Mouse (Mus musculus): ENCODE measurements around the gene Krt5. TPM values are rescaled to one million over a fixed set of nuclear protein-coding genes. Genes with fewer than 3 reads are reported as not detected.
"Not testable (repeated sequence)": the region's sequence is repeated elsewhere in the genome, so short reads cannot be mapped to it uniquely, and the experiment has no call there.

The Krt5 gene
- polyA plus RNA-seq, 1 experiment from 2014 or later, result 4.4 TPM

DNA sequence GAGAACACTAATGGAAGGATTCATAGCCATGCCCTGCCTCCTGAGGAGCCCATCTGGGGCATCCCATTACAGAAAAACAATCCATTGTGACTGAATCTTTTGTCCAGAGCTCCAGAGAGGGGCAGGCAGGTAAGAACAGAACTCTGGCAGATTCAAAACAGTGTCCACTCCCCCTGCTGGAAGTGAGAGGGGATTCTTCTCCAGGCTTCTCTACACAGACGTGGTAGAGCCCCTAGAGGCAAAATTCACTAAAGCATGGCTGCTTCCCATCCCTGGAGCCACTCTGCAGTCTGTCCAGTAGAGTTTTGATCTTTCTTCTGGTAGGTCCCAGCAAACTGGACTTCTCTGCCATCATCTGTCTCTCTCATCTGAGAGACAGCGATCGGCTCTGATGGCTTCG lies 8.6 kb downstream of the Krt5 start:
- H3K27ac ChIP-seq (ENCODE audit: low read length), result no peak overlapping the region
- WGBS, result 62% methylated on average over 4 of the region's 4 CpGs
- H3K27me3 ChIP-seq (ENCODE audit: control insufficient read depth, insufficient read depth, low read depth, low read length), result no peaks in the 10 kb centered on the region
- no peak for ATAC-seq (ENCODE audit: low read depth)
- H3K4me3 ChIP-seq (ENCODE audit: low read length), result no peak overlapping the region
- H3K9me3 ChIP-seq (ENCODE audit: control insufficient read depth, low read length), result no peaks in the 10 kb centered on the region
- H3K4me1 ChIP-seq (replicated peaks; ENCODE audit: control insufficient read depth, insufficient read depth, low read length), result no peaks in the 10 kb centered on the region
- no peak overlapping the region for H3K9ac ChIP-seq (ENCODE audit: low read length)
- H3K36me3 ChIP-seq (ENCODE audit: control insufficient read depth, insufficient read depth, low read length), result no peaks in the 10 kb centered on the region
- no peak overlapping the region for H3K4me2 ChIP-seq (ENCODE audit: low read depth, low read length)

DNA sequence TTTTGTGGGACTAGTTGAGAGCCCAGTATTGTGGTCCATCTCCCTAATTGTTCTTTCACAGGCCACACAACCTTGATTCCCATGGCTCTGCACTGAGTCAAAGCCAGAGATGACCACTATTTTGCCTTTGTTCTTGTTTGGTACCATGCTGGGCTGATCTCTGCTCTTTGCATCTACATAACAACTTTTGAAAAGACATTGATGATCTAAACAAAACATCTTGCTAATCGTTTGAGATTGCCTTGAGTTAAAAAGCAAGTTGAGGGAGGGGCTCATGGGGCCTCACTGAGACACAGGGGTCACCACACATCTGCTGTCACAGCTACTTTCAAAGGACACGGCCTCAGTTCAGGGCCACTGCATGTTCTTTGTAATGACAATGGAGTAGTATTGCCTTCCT lies 10.3 kb downstream of the Krt5 start:
- H3K9ac ChIP-seq (ENCODE audit: low read length), result no peak overlapping the region
- H3K27ac ChIP-seq (ENCODE audit: low read length), result no peak overlapping the region
- H3K9me3 ChIP-seq (ENCODE audit: control insufficient read depth, low read length), result no peaks in the 10 kb centered on the region
- no peak for ATAC-seq (ENCODE audit: low read depth)
- no peaks in the 10 kb centered on the region for H3K27me3 ChIP-seq (ENCODE audit: control insufficient read depth, insufficient read depth, low read depth, low read length)
- no peak overlapping the region for H3K4me3 ChIP-seq (ENCODE audit: low read length)
- H3K36me3 ChIP-seq (ENCODE audit: control insufficient read depth, insufficient read depth, low read length), result no peaks in the 10 kb centered on the region
- no peak overlapping the region for H3K4me2 ChIP-seq (ENCODE audit: low read depth, low read length)
- no peaks in the 10 kb centered on the region for H3K4me1 ChIP-seq (replicated peaks; ENCODE audit: control insufficient read depth, insufficient read depth, low read length)
- 31% methylated on average over 2 of the region's 2 CpGs for WGBS

- 75% methylated on average over 8 of the region's 8 CpGs for WGBS
These were observed 12.8 kb downstream of the Krt5 start for GRCm38 (mm10) chr15:101699866-101700265.

GRCm38 (mm10) chr15:101699192-101699591 lies 13.5 kb downstream of the Krt5 start:
- Histone ChIP-seq H3K9ac (ENCODE audit: low read length) (no peak overlapping the region), H3K36me3 (ENCODE audit: control insufficient read depth, insufficient read depth, low read length) (no peaks in the 10 kb centered on the region), H3K27me3 (ENCODE audit: control insufficient read depth, insufficient read depth, low read depth, low read length) (no peaks in the 10 kb centered on the region), H3K4me3 (ENCODE audit: low read length) (no peak overlapping the region), H3K4me2 (ENCODE audit: low read depth, low read length) (no peak overlapping the region), H3K27ac (ENCODE audit: low read length) (no peak overlapping the region), H3K9me3 (ENCODE audit: control insufficient read depth, low read length) (no peaks in the 10 kb centered on the region), H3K4me1 (replicated peaks; ENCODE audit: control insufficient read depth, insufficient read depth, low read length) (no peaks in the 10 kb centered on the region)
- WGBS, result 33% methylated on average over 3 of the region's 3 CpGs
- no peak for ATAC-seq (ENCODE audit: low read depth)

More at GRCm38 (mm10) chr15:101699866-101700265, 12.8 kb downstream of the Krt5 start:
- no peak for ATAC-seq (ENCODE audit: low read depth)
- Histone ChIP-seq H3K27me3 (ENCODE audit: control insufficient read depth, insufficient read depth, low read depth, low read length) (no peaks in the 10 kb centered on the region), H3K9ac (ENCODE audit: low read length) (no peak overlapping the region), H3K9me3 (ENCODE audit: control insufficient read depth, low read length) (no peaks in the 10 kb centered on the region), H3K27ac (ENCODE audit: low read length) (no peak overlapping the region), H3K4me1 (replicated peaks; ENCODE audit: control insufficient read depth, insufficient read depth, low read length) (no peaks in the 10 kb centered on the region), H3K4me3 (ENCODE audit: low read length) (no peak overlapping the region), H3K4me2 (ENCODE audit: low read depth, low read length) (no peak overlapping the region), H3K36me3 (ENCODE audit: control insufficient read depth, insufficient read depth, low read length) (no peaks in the 10 kb centered on the region)

DNA sequence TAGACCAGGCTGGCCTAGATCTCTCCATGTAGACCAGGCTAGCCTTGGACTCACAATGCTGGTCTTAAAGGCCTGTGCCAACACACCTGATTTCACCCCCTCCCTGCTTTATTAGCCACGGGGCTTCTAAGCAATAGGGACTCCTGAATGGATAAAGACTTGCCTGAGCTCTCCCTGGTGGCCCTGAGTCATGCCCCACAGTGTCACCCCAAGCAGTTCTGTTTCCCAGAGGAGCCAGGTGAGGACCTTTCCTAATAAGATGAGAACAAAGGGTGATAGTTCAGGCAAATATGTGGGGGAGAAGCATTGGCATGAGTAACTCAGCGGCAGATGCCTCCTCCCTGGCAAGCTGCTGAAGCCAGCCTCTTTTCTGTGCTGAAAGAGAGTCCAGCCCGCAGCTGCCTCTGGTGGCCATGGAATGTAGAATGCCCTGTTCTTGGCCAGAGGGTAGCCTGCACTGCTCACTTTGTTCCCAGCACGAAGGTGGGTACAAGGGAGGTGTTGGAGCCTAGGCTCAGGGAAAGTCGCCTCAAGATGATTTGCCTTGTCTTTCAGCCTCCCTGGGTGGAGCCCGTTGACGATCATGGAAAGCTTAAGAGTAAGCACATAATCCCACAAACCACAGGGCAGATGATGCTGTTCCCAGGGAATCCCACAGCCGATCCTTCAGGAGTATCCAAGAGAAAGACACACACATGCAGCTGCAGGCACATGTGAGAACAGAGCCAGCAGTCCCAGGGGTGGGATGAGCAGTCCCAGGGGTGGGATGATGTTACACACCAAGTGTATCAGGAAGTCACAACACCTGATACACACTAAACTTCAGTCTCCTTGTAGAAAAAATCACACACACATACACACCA lies 15.1 kb downstream of the Krt5 start:
- Histone ChIP-seq H3K4me3 (ENCODE audit: low read length) (no peak overlapping the region), H3K36me3 (ENCODE audit: control insufficient read depth, insufficient read depth, low read length) (no peaks in the 10 kb centered on the region), H3K9me3 (ENCODE audit: control insufficient read depth, low read length) (no peaks in the 10 kb centered on the region), H3K4me2 (ENCODE audit: low read depth, low read length) (no peak overlapping the region), H3K27me3 (ENCODE audit: control insufficient read depth, insufficient read depth, low read depth, low read length) (no peaks in the 10 kb centered on the region), H3K27ac (ENCODE audit: low read length) (no peak overlapping the region), H3K4me1 (replicated peaks; ENCODE audit: control insufficient read depth, insufficient read depth, low read length) (no peaks in the 10 kb centered on the region), H3K9ac (ENCODE audit: low read length) (no peak overlapping the region)
- 64% methylated on average over 8 of the region's 8 CpGs for WGBS
- ATAC-seq (ENCODE audit: low read depth), result no peak

GRCm38 (mm10) chr15:101694207-101694606 lies 18.5 kb downstream of the Krt5 start, which contains the start of gene Krt6a:
Krt6a (minus strand) TSS chr15:101694307.
- Histone ChIP-seq H3K27me3 (ENCODE audit: control insufficient read depth, insufficient read depth, low read depth, low read length) (no peaks in the 10 kb centered on the region), H3K9me3 (ENCODE audit: control insufficient read depth, low read length) (no peaks in the 10 kb centered on the region), H3K4me2 (ENCODE audit: low read depth, low read length) (no peak within 1 kb of the TSS), H3K9ac (ENCODE audit: low read length) (no peak within 1 kb of the TSS), H3K4me3 (ENCODE audit: low read length) (no peak within 1 kb of the TSS), H3K27ac (ENCODE audit: low read length) (no peak within 1 kb of the TSS), H3K36me3 (ENCODE audit: control insufficient read depth, insufficient read depth, low read length) (no peaks in the 10 kb centered on the region), H3K4me1 (replicated peaks; ENCODE audit: control insufficient read depth, insufficient read depth, low read length) (no peaks in the 10 kb centered on the region)
- ATAC-seq (ENCODE audit: low read depth), result no peak
- WGBS, result 71% methylated on average over 5 of the region's 5 CpGs

GRCm38 (mm10) chr15:101690460-101690859 lies 22.2 kb downstream of the Krt5 start:
- not testable (repeated sequence) for H3K9ac ChIP-seq (ENCODE audit: low read length); H3K27me3 ChIP-seq (ENCODE audit: control insufficient read depth, insufficient read depth, low read depth, low read length); ATAC-seq (ENCODE audit: low read depth); H3K4me2 ChIP-seq (ENCODE audit: low read depth, low read length); H3K27ac ChIP-seq (ENCODE audit: low read length); H3K4me3 ChIP-seq (ENCODE audit: low read length); H3K36me3 ChIP-seq (ENCODE audit: control insufficient read depth, insufficient read depth, low read length); H3K9me3 ChIP-seq (ENCODE audit: control insufficient read depth, low read length); H3K4me1 ChIP-seq (replicated peaks; ENCODE audit: control insufficient read depth, insufficient read depth, low read length)
- 85% methylated on average over 5 of the region's 5 CpGs for WGBS

DNA sequence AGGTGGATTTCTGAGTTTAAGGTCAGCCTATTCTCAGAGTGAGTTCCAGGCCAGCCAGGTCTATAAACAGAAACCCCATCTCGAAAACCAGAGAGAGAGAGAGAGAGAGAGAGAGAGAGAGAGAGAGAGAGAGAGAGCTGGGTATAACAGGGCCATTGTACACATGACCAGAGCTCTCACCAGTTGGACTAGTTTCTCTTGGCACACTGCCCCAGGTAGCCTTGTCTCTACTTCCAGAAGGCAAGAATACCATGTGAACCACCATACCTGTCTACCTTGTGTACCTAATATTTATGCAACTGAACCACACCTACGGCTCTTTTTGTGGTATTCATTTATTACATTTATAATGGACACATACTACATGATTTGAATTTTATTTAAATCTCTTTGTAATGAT lies 24.5 kb downstream of the Krt5 start:
- no peaks in the 10 kb centered on the region for H3K4me1 ChIP-seq (replicated peaks; ENCODE audit: control insufficient read depth, insufficient read depth, low read length)
- no peak for ATAC-seq (ENCODE audit: low read depth)
- 55% methylated on average over 2 of the region's 2 CpGs for WGBS
- H3K27me3 ChIP-seq (ENCODE audit: control insufficient read depth, insufficient read depth, low read depth, low read length), result no peaks in the 10 kb centered on the region
- no peak overlapping the region for H3K4me3 ChIP-seq (ENCODE audit: low read length)
- no peak overlapping the region for H3K4me2 ChIP-seq (ENCODE audit: low read depth, low read length)
- H3K27ac ChIP-seq (ENCODE audit: low read length), result no peak overlapping the region
- H3K9ac ChIP-seq (ENCODE audit: low read length), result no peak overlapping the region
- H3K9me3 ChIP-seq (ENCODE audit: control insufficient read depth, low read length), result no peaks in the 10 kb centered on the region
- no peaks in the 10 kb centered on the region for H3K36me3 ChIP-seq (ENCODE audit: control insufficient read depth, insufficient read depth, low read length)

DNA sequence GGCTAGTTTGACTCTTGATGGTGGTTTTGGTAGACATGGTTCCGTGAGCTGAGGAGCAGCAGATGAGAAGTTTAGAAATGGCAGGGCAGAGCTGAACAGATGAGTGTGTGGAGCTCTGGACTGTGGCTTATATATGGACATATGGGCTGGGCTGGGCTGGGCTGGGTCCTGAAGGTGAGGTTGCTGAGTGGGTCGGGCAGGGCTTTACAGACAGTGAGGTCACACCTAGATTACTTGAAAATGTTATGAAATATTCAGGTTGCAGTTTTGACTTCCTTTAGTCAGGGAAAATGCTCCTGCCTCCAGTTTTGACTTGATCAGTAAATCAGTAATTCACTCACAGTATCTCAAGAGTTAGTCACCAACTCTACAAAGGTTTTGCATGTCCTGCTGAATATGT lies 32.5 kb downstream of the Krt5 start, which contains the start of gene Krt6b:
Gene Krt6b, minus strand, starts transcription at position 101 of the 400 bp plus-strand sequence.
- ATAC-seq (ENCODE audit: low read depth), result no peak
- no peaks in the 10 kb centered on the region for H3K9me3 ChIP-seq (ENCODE audit: control insufficient read depth, low read length)
- H3K4me3 ChIP-seq (ENCODE audit: low read length), result no peak within 1 kb of the TSS
- no peak within 1 kb of the TSS for H3K27ac ChIP-seq (ENCODE audit: low read length)
- WGBS, result 82% methylated on average over 2 of the region's 2 CpGs
- H3K4me1 ChIP-seq (replicated peaks; ENCODE audit: control insufficient read depth, insufficient read depth, low read length), result no peaks in the 10 kb centered on the region
- H3K36me3 ChIP-seq (ENCODE audit: control insufficient read depth, insufficient read depth, low read length), result no peaks in the 10 kb centered on the region
- H3K27me3 ChIP-seq (ENCODE audit: control insufficient read depth, insufficient read depth, low read depth, low read length), result no peaks in the 10 kb centered on the region
- H3K9ac ChIP-seq (ENCODE audit: low read length), result no peak within 1 kb of the TSS
- H3K4me2 ChIP-seq (ENCODE audit: low read depth, low read length), result no peak within 1 kb of the TSS
